Mouse (Mus musculus): ENCODE measurements around the gene AU022252. TPM values are rescaled to one million over a fixed set of nuclear protein-coding genes. Genes with fewer than 3 reads are reported as not detected.

The AU022252 gene
- polyA plus RNA-seq, 1 experiment = 8.3 TPM

DNA sequence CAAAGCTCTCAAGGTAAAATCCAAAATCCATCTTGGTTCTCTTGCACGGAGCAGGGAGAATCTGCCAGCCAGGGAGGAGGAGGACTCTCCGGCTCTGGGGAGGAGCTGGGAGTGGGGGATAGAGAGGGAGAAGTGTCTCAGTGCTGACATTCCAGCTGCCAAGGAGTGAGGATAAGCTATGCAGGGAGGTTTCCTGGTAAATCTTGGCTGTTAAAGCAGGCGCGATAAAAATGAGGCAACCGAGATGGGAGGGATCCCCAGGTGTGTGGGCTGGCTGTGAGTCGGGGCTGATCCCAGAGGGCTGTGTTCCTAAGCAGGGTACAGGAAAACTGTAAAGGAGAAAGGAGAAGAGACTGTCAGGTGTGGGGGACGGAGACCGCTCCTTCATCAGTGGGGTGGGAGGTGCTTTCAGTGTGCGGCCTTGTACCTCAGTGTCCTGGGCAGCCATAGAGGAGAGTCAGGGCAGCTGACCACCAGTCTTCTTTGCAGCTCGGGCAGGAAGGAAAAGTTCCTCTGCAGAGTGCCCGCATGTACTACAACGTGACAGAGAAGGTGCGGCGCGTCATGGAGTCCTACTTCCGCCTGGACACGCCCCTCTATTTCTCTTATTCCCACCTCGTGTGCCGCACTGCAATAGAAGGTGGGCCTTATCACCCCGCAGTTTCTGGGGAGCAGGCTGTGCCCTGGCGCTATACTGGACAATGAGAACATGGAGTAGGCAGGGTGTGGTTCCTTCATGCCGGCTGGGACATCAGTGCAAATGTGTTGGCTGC is 12.1 kb upstream of the AU022252 start:
- no peak for DNase-seq (ENCODE audit: low read depth)

- DNase-seq (ENCODE audit: low read depth) = no peak
Observed at GRCm38 (mm10) chr4:119242571-119242970, 10.1 kb upstream of the AU022252 start.

DNA sequence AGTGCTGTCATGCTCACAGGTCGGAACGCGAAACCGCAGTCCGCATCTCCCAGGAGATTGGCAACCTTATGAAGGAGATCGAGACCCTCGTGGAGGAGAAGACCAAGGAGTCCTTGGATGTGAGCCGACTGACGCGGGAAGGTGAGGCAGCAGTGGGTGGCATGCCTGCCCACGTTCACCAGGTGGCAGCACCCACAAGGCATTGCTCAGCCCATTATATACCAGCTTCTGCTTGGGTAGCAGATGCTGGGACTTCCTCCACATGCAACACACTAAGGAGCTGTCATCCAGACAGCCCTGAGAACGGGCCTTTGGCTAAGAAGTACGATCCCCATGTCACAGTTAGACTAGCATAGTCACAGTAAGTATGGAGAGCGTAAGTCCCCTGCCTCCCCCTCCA is 9.2 kb upstream of the AU022252 start:
- DNase-seq (ENCODE audit: low read depth) = no peak

- DNase-seq (ENCODE audit: low read depth) = no peak
Observed at GRCm38 (mm10) chr4:119239181-119239682, 6.7 kb upstream of the AU022252 start.

DNA sequence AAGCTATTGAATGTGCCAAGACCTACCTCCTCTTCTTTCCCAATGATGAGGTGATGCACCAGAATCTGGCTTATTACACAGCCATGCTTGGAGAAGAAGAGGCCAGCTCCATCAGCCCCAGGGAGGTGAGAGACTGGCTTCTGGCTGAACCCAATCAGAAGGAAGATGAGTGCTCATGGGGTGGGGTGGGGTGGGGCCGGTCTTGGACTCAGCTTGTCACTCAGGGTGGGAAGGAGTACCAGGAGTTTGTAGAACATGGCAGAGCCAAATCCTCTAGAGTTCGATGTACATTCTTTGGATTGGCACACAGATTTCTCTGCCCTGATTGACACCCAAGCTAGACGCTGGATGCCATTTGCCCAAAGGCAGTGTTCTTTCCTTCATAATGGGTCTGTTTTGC is 6.1 kb upstream of the AU022252 start:
- DNase-seq (ENCODE audit: low read depth) = no peak

GRCm38 (mm10) chr4:119234348-119234747 is 1.8 kb upstream of the AU022252 start:
- no peak for DNase-seq (ENCODE audit: low read depth)

- DNase-seq (ENCODE audit: low read depth) = no peak
Observed at GRCm38 (mm10) chr4:119233256-119233901, 867 bp upstream of the AU022252 start.

DNA sequence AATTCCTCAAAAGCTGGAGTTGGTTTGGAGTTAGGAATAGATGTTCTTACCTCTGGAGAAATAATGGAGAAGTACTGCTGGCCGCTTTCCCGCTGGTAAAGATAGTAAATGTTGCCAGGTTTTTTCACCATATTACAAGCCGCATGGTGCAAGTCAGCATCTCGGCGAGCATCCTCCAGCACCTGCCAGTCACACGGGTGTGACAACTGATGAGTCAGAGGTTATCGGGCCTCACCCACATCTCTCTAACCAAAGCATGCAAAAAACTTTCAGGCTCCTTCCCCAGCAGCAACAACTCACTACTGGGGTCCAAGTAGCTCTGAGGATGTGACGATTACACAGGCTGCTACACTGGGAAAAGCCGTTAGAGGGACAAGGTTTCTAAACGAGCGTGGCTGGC is 5.8 kb downstream of the AU022252 start:
- DNase-seq (ENCODE audit: low read depth) = no peak

GRCm38 (mm10) chr4:119225719-119226118 is 6.8 kb downstream of the AU022252 start:
- DNase-seq (ENCODE audit: low read depth) = no peak

DNA sequence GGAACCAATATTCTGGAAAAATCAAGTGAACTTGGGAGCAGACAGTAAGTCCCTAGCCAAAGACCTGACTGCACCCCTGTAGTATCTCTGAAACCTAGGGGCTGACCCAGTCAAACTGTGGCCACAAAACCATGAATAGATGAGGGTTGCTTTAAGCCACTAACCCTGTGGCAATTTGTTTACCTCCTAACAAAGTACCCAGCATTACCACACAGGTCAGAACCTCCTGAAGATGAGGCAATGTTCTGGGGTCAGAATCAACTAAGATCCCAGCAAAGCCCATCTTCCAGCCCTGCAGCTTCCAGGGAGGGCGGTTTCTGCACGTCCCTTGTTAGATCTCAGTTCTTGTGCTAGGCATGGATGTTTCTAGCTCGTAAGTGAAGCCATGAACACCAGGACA is 8.0 kb downstream of the AU022252 start:
- DNase-seq (ENCODE audit: low read depth) = no peak

DNA sequence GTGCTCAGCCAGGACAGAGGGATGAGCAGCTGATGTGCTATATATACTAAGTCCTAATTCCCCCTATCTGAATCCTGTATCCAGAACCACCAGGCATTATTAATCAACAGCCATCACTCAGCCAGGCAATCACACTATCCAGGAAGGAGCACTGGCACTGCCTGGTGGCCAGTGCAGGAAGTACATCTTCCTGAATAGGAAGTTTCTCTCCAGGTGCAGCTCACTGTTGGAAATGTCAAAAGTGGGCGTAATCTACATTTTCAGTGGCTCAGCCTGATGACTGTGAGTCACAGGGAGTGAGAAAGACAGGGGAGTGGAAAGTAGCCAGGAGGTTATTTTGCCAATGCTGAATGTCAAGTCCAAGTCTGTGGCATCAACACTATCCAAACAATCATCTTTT is 8.8 kb downstream of the AU022252 start:
- DNase-seq (ENCODE audit: low read depth) = no peak

GRCm38 (mm10) chr4:119218169-119218568 is 14.3 kb downstream of the AU022252 start, which contains the start of gene Tmem269:
Gene Tmem269, minus strand, starts transcription at chr4:119218217.
- no peak for DNase-seq (ENCODE audit: low read depth)

GRCm38 (mm10) chr4:119216667-119217066 is 15.8 kb downstream of the AU022252 start:
- no peak for DNase-seq (ENCODE audit: low read depth)

DNA sequence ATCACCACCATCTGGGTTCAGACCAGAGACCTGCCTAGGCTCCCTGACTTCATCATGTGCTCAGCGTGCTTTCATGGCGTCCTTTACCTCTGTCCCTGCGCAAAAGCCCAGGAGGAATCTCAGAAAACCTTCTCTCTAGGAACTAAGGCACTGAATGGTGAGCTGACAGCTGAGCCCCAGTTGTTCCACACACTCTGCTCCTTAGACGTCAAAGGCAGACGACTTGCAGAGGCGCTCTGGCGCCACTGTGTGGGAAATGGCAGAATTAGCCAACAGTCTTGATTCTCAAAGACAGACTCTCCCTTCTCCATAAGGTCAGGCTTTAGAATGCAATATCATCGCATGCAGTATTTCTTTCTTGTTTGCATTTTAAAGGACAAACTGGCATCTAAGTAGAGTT is 27.8 kb downstream of the AU022252 start:
- no peak for DNase-seq (ENCODE audit: low read depth)

GRCm38 (mm10) chr4:119198105-119198504 is 34.4 kb downstream of the AU022252 start:
- DNase-seq (ENCODE audit: low read depth) = no peak

DNA sequence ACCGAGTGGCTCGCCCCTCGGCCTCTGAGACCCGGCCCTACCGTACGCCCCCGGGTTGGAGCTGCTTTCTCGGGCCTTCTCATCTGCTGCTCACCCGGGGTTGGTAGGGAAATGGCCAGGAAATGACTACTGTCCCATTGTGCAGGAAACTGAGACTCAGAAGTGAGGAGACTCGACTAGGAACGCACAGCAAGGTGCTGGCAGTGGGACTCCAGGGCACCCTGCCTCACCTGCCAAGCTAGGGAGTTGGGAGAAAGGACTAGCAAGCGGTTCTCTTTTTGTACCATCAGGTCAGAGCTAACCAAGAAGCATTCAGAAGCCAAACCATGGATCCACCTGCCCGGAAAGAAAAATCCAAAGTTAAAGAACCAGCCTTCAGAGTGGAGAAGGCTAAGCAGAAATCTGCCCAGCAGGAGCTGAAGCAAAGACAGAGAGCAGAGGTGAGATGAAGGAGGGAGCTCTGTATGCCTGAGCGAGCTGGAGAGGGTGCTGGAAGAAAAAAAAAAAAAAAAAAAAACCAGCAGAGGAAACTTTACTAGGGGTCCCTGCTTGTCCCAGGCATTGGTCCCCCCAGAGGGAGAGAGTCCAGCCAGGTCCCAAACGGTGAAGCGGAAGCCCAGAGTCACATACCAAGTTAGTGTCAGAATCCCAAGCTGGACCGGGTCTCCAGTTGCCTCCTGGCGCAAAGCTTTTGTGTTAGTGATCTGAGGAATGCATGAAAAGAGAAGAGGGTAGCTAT is 36.8 kb downstream of the AU022252 start:
- DNase-seq (ENCODE audit: low read depth) = no peak

- no peak for DNase-seq (ENCODE audit: low read depth)
Observed at GRCm38 (mm10) chr4:119194909-119195581, 37.5 kb downstream of the AU022252 start, which contains the start of gene Svbp. Gene Svbp, plus strand, starts transcription at chr4:119195306.

GRCm38 (mm10) chr4:119192757-119193156 is 39.8 kb downstream of the AU022252 start:
- DNase-seq (ENCODE audit: low read depth) = no peak

DNA sequence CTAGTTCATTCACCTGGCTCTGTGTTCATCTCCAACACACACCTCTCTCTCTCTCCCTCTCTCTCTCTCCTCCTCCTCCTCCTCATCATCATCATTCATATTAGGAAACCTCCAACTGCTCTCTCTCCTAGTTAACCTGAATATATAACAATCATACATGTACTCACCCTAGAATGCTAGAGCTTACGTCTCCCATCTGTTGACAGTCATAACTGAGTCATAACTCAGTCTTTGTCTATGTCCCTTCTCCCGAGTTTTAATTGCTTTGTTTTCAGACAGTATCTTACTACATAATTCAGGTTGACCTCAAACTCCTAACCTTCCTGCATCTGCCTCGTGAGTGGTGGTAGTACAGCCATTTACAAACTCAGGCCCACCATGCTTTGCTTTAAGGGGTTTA is 41.2 kb downstream of the AU022252 start:
- no peak for DNase-seq (ENCODE audit: low read depth)

DNA sequence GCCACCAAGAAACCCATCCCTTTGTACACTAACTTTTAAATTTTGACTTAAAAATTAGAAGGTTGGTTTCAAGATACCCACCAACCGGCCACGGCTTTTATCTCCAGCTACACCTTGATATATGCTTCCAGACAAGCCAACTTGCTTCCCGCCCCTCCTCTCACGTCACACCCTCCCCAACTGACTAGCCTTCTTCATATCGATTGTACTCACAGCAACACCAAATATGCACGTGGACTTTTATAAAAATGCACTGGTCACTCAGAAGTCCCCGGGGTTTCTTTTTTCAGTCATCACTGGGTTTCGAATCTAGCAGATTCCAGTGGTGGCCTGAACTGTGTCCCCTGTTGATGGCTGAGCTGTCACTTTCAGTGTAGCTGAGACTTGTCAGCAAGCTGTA is 41.9 kb downstream of the AU022252 start:
- no peak for DNase-seq (ENCODE audit: low read depth)

DNA sequence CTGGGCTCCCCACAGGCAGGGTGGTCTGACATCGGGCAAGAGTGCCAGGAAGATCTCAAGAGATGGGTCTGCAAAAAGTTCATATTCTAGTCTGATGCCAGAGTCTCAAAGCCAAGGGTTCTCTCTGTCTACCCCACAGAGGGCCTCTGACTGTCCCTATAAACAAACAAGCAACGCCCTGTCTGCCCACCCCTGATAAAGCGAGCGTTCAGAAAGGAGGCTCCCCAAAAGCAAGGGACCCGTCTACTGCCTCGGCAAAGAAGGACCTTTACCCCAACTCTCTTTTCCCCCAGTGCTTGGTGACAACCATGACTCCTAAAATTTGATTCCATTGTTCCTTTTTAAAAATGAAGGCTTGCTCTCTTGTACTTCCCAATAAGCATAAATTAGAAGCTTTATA is 42.6 kb downstream of the AU022252 start, which contains the start of gene Ermap:
TSS of gene Ermap (minus strand) at position 148 of the 400 bp plus-strand sequence.
- DNase-seq (ENCODE audit: low read depth) = no peak

- DNase-seq (ENCODE audit: low read depth) = no peak
Observed at GRCm38 (mm10) chr4:119189392-119189791, 43.1 kb downstream of the AU022252 start.

Data from gonadal fat pad, adult 2 months (tissue).